Mouse (Mus musculus): Measurements from ENCODE around the gene Tctn1.
"Not testable (repeated sequence)": the region's sequence is repeated elsewhere in the genome, so short reads cannot be mapped to it uniquely, and the experiment has no call there.

Tctn1 gene

DNA sequence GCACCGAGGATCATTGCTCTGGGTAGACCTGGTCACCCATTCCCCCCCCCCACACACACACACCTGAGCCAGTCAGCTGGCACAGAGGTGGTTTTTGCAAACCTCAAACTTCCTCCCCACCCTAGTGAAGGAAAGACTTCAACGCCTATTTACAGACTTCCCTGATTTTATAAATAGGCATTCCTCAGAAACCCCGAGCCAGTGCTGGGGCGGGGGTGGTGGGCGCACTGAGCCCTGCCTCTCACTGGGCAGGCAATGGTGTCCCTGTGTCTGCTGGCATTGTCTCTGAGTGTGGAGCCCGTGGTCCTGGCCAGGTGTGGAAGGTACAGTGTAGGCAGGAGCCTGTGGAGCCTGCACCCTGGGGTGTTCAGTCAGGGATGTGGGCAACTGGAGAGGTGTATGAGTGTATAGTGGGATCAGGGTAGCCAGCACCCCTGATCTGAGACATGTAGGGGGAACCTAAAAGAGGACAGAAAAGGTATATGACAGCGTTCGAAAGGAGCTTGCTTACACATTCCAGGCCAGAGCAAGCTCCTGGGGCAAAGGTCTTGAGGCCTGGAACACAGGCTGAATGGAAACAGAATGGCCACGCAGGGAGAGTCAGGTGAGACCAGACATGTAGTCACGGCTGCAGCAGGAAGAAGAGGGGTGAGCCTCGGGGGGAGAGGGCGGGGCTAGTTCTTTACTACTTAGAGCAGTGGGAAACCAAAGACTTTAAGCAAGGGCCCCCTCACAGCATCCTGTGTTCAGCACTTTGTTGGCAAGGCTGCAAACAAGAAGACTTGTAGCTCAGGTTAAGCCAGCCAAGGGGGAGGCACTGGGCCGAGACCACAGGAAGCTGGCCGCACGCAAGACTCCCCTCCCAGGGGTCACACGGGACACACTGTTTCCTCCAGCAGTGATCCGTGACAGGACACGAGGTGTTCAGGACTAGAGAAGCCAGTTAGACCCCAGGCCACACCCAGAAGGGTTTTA is 44.3 kb downstream of the Tctn1 start:
- peak in 1 of 2 experiments; percentile 79 for DNase-seq (ENCODE audit: low spot score in 2 of 2)

DNA sequence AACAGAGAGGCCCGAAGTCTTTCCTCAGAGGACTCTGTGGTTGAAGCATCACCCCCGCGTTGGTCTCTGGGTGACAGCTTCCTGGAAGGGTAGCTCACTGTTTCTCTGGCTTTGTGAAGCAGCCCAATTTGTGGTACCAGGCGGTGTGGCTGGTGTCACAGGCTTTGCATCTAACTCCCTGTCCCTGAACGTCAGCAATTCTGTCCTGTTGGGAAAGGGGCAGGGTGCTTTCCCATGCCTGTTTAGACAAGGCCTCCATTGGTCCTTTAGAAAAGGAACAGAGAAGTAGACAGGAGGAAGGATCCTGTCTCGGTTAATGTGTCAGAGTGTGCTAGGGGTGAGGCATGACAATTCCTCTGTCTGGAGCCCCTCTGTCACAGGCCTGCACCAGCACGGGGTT is 45.3 kb downstream of the Tctn1 start:
- no peak for DNase-seq (ENCODE audit: low spot score in 2 of 2)

DNA sequence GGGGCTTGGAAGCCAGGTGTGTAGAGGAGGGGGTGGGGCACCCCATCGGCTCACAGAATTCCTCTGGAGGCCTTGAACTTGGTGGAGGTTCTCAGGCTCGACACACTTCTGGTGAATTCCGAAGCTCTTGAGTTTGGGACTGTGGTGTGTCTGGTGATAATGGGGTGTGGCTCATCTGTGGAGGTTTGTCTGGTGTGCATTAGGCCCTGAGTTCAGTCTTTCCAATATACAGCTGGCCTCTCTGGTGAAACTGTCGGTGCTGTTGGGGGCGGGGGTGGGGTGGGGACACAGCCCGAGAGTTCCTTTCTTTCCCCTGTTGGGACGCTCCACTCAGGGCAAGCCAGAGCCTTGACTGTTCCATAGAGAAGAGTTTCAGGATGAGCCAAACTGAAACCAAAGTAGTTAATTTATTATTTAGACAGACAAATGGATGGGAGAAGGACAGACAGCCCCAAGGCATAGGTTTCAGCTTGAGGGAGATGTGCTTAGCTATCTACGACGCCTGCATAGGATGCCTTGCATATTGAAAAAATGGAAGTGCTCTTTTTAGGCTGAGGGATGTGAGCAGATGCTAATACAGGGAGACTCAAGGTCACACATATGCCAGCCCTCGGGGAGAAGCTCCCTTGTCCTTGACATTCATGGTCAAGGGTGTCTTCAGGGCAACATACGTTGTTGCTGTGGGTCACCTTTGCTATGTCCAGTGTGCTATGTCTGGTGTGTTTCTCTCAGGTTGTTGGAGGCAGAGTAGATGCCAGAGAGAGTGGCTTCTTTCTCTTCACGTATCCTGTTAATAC is 46.0 kb downstream of the Tctn1 start:
- DNase-seq (ENCODE audit: low spot score in 2 of 2) = no peak

DNA sequence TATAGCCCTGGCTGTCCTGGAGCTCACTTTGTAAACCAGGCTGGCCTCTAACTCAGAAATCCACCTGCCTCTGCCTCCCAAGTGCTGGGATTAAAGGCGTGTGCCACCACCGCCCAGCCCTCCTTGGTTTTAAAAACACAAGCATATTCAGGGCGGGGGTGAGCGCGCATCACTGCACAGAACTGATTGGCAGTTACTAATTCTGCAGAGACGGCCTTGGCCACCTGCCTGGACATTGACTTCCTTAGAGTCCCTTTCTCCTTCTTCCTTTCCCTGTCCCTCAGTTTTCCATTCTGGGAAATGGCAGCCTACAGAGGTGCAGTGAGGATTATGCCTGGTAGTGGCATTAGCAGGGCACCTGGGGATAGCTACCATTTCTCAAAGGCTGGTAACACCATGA is 46.6 kb downstream of the Tctn1 start:
- no peak for DNase-seq (ENCODE audit: low spot score in 2 of 2)

DNA sequence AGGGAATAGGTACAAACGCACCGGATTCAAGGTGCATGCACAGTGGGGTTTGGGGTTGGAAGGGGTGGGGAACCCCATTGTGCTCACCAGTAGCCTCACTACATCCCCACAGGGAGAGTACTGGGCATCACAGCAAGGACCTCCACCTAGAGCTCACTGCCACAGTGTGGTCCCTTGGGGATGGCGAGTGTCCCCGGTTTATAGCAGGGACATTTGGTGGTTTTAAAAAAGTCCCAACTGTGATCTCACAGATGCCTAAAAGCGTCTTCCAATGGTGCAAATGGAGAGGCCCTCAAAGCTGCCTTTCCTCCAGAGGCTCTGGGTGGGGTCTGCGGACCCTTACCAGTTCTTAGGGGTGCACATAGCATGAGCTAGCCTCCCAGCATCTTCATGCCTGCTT is 50.4 kb downstream of the Tctn1 start:
- peak in 1 of 2 experiments; percentile 17 for DNase-seq (ENCODE audit: low spot score in 2 of 2)

DNA sequence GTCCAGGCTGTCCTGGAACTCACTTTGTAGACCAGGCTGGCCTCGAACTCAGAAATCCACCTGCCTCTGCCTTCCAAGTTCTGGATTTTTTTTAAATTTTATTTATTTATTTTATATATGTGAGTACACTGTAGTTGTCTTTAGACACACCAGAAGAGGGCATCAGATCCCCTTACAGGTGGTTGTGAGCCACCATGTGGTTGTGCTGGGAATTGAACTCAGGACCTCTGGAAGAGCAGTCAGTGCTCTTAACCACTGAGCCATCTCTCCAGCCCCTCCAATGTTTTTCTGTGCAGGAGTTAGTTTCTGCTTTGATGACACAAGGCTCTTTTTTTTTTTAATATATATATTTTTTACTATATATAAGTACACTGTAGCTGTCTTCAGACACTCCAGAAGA is 51.4 kb downstream of the Tctn1 start:
- DNase-seq (ENCODE audit: low spot score in 2 of 2) = not testable (repeated sequence)

DNA sequence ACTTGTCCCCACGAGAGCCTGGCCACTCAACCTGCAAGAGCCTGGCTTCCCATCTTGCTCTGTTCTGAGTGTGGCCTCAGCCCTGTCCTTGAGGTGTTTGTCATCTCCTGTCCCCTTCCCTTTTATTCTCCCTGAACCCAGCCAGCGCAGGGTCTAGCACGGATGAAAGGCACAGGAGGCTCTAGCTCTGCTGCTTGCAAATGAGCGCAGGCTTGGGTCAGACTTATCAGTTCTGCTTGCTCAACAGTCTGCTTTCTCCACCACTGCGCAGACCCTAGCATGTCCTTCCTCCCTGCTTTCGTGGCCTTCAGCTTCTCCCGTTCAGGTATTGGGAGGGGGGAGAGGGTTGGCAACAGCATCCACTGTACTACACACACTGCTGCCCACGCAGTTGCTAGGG is 52.1 kb downstream of the Tctn1 start:
- DNase-seq (ENCODE audit: low spot score in 2 of 2) = no peak

DNA sequence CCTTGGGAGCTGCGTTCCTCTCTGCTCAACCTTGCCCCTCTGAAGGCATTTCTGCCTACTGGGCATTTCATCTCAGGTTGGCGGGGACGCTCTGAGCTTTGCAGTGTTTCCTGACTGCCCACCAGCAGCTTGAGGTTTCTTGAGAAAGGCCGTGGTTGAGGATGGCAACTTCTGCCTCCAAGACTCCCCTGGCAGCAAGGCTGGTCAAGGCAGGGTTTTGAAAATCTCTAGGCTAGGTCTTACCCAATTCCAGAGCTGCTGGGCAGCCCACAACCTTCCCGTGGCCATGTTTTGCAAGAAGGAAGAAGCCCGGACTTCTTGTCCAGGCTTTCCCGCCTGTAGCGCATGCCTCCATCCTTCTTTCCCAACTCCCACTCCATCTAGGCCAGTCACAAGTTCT is 53.4 kb downstream of the Tctn1 start:
- DNase-seq (ENCODE audit: low spot score in 2 of 2) = peak in 1 of 2 experiments; percentile 17

DNA sequence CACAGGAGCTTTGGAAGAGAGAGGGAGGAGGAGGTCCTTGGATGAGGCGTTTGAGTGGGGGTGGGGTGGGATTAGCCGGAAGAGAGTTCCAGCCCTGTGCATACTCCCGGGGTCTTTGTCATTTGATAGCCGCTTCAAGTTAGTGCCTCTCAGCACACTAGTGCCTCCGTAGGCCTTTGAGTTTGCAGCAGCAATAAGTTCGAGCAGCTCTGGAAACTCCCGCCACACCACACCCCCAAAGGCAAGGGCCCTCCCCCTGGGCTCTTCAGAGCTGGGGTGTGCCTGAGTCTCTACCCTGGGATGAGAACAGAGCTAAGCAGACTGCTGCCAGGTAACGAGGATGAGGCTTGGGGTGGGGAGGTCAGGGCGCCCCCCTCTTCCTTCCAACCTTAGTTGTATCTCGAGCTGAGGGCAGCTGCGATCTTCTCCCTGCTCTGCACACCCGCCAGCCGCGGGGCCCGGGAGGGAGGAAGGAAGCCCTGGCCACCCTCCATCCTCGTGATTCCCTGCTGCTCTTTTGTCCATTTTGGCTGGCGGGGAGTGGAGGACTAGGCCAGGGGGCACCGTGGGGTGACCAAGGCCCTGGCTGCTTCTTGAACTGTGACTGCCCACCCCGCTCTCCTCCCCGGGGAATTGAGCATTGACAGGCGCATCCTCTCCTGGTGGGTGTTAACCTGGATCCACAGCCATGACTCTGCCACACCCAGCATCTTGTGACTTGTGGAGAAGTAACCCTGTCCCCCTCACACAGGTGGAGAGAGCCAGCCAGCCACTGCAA is 54.5 kb downstream of the Tctn1 start:
- DNase-seq (ENCODE audit: low spot score in 2 of 2) = peak; percentile 44 to 75

DNA sequence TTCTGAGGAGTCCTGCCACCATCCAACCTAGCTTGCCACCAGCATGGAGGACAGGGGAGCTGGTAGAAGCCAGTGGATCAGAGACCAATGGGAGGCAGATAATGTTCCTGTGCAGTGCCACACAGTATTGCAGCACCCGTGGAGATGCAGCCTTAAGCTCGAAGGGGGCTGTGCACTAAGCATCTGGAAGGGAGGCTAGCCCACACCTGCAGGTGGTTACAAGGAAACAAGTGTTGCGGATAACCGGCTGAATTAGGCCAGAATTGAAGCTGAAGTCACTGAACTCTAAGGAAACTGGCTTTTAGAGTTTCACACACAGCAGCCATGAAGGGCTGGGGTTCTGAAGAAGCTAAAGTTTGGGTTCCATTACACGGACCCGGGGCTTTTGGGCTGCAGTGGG is 55.4 kb downstream of the Tctn1 start:
- DNase-seq (ENCODE audit: low spot score in 2 of 2) = peak in 1 of 2 experiments; percentile 16

DNA sequence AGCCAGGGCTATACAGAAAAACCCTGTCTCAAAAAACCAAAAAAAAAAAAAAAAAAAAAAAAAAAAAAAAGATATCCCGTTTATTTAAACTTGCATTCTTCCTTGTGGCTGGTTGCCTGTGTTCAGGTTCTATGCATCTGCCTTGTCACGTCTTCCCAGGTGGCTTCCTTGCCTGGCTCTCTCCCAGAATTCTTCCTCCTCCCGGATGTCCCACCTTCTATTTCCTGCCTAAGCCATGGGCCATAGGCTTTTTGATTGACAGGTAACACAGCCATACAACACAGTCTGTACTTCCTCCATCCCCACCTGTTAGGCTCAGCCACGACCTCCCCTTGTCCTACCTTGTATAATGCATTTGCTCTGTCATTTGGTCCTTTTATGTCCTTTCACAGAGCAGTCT is 57.8 kb downstream of the Tctn1 start, which contains the start of gene Hvcn1:
Hvcn1 (plus strand) TSS at position 330 of the 400 bp plus-strand sequence.
- no peak for DNase-seq (ENCODE audit: low spot score in 2 of 2)

DNA sequence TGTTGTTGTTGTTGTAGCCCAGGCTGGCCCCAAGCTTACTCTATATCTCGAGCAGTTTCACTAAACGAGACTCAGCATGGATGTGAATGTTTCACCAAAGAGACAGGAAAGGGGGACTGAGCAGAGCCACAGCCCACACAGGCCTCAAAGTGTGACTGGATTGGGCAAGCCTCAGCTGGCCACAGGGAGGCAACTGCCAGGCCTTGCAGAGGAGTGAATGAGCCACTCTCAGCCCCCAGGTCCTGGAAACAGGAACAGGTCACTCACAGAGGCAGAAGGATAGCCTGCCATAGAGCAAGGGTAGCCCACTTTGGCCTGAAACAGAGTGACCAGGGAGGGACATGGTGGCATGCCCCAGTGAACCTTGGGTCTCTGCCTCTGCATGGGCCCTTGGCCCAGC is 60.1 kb downstream of the Tctn1 start:
- no peak for DNase-seq (ENCODE audit: low spot score in 2 of 2)

DNA sequence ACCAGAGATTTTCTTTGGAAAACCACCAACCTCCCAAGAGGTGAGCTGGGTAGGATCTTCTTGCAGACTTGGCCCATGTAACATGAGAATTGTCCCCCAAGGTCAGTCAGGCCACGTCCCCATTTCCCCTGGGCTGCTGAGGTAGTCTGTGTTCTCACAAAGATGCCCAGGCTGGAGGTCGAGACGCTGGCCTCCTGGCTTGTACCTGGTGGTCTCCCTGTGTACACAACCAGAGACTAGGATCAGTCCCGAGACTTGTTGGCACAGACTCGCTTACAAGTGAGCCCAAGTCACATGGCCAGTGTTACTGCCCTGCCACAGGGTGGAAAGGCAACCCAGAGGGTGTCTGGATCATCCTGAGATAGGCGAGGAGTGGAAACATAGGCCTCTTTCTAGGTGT is 62.4 kb downstream of the Tctn1 start:
- no peak for DNase-seq (ENCODE audit: low spot score in 2 of 2)

DNA sequence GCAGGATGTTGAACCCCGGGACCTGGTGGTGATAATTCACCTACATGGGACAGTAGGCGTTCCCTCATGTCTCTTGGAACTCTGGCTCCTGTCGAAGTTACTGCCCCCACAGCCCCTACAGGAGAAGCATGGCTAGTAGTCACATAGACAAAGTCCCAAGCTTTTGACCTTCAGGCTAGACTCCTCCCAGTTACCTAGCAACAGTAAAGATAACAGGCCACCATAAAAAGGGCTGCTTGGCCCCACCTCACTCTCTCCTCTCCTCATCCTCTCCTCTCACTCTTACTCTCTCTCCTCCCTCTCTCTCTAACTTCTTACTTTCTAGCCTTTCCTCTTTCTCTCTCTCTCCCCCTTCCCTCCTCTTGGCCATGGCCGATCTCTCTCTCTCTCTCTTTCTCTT is 63.4 kb downstream of the Tctn1 start:
- DNase-seq (ENCODE audit: low spot score in 2 of 2) = no peak

DNA sequence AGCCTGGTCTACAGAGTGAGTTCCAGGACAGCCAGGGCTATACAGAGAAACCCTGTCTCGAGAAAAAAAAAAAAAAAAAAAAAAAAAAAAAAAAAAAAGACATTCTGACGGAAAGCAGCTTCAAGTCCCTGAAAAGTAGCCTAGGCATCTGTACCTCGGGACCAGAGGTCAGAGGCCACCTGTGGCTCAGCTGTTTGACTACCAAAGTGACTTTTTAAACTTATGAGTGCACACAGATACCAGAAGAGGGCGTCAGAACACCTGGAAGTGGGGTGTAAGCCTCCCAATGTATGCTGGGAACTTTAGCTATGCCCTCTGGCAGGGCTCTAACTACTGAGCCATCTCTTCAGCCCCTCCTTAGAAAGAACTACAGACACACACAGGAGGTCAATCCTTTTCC is 71.9 kb downstream of the Tctn1 start:
- no peak for DNase-seq (ENCODE audit: low spot score in 2 of 2)

DNA sequence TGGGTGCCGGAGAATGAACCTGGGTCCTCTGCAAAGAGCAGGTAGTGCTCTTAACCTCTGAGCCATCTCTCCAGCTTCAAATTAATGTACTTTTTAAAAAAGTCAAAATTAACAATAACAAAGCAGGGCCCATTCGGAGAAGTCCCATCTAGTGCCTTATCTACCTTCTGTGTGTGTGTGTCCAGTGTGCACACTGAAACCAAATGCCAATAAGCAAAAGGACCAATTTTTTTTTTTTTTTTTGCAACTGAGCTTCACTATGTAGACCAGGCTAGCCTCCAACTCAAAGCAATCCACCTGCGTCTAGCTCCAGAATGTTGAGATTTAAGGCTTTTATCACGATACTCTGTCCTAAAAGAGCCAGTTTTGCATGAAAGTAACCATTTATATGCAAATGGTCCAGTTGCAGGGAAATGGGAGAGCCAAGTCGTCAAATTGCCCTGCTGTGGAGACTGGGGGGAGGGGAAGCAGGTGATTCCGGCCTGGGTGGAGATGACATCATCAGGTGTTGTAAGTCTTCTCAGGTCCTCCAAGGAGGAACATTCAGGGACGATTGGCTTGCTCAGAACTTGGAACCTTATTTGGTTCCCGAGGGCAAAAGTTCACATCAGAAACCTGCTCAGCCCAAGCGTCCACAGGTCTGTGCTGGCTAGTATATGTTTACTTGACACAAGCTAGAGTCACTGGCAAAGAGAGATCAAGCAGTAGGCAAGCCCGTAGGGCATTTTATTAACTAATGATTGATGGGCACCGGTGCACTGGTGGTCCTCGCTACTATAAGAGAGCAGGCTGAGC is 72.8 kb downstream of the Tctn1 start:
- DNase-seq (ENCODE audit: low spot score in 2 of 2) = no peak

DNA sequence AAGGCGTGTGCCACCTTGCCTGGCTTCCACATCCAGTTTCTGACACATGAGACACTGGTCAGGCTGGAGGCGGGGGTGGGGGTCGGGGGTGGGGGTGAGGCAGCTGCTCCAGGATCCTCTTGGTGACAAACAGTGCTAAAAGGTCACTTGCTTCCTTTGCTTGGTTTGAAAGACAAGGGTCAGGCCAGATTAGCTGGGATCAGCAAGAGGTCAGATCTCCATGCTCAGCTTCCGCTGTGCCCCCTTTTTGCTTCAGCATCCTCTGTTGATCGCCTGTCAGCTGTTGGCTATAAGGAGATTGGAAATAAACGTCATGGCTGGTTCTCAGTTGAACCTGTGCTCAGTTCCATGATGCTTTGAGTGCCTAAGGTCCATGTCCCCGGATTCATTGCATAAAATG is 73.8 kb downstream of the Tctn1 start:
- no peak for DNase-seq (ENCODE audit: low spot score in 2 of 2)

DNA sequence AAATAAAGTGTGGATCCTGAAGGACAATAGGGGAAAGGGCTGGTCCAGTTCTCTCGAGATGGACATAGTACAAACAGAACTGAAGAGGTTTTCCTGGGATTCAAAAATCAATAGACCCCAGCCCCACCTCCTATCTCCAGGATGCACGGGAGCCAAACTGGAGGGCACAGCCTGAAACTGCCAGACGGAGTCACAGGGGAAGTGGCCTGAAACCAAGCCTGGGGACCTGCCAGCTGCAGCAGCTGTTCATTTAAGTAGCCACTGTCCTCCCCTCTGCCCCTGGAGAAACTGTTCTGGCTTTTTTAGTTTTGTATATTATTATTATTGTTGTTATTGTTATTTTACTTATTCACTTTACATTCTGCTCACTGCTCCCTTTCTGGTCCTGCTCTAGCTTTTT is 75.1 kb downstream of the Tctn1 start:
- DNase-seq (ENCODE audit: low spot score in 2 of 2) = no peak

All from spleen, postnatal 10 days (tissue).